Mouse (Mus musculus) cerebellum, adult 18-20 months (tissue): ENCODE data around the gene Pawr.
"Not testable (repeated sequence)": the region's sequence is repeated elsewhere in the genome, so short reads cannot be mapped to it uniquely, and the experiment has no call there.

Experiments used
- DNase-seq, 2 experiments: peaks; one replicate each; pipeline ENCODE4 v3.0.0; 2021

Pawr gene

GRCm38 (mm10) chr10:108394306-108394705 lies 62.4 kb downstream of the Pawr start:
- no peak for DNase-seq

- no peak for DNase-seq
These were observed 63.3 kb downstream of the Pawr start for GRCm38 (mm10) chr10:108395229-108395628.

GRCm38 (mm10) chr10:108395647-108396046 lies 63.7 kb downstream of the Pawr start:
- DNase-seq = no peak

- DNase-seq = no peak
These were observed 70.8 kb downstream of the Pawr start for GRCm38 (mm10) chr10:108402751-108403150.

GRCm38 (mm10) chr10:108403366-108403865 lies 71.5 kb downstream of the Pawr start:
- no peak for DNase-seq

- no peak for DNase-seq
These were observed 72.2 kb downstream of the Pawr start for GRCm38 (mm10) chr10:108404087-108404486.

- DNase-seq = no peak
These were observed 73.2 kb downstream of the Pawr start for GRCm38 (mm10) chr10:108405076-108405475.

- DNase-seq = no peak
These were observed 74.0 kb downstream of the Pawr start for GRCm38 (mm10) chr10:108405931-108406330.

GRCm38 (mm10) chr10:108406798-108407754 lies 75.2 kb downstream of the Pawr start:
- DNase-seq = no peak

GRCm38 (mm10) chr10:108408025-108408424 lies 76.1 kb downstream of the Pawr start:
- DNase-seq = no peak

GRCm38 (mm10) chr10:108408437-108408836 lies 76.5 kb downstream of the Pawr start:
- no peak for DNase-seq

GRCm38 (mm10) chr10:108408986-108409385 lies 77.1 kb downstream of the Pawr start:
- no peak for DNase-seq

- no peak for DNase-seq
These were observed 77.6 kb downstream of the Pawr start for GRCm38 (mm10) chr10:108409529-108409928.

GRCm38 (mm10) chr10:108414936-108415635 lies 83.2 kb downstream of the Pawr start:
- no peak for DNase-seq

- DNase-seq = no peak
These were observed 85.5 kb downstream of the Pawr start for GRCm38 (mm10) chr10:108417448-108417847.

- DNase-seq = no peak
These were observed 98.6 kb downstream of the Pawr start for GRCm38 (mm10) chr10:108430553-108430952.

GRCm38 (mm10) chr10:108432194-108432593 lies 100.3 kb downstream of the Pawr start:
- no peak for DNase-seq

- no peak for DNase-seq
These were observed 102.1 kb downstream of the Pawr start for GRCm38 (mm10) chr10:108433976-108434375.

GRCm38 (mm10) chr10:108435616-108436015 lies 103.7 kb downstream of the Pawr start:
- no peak for DNase-seq

GRCm38 (mm10) chr10:108436365-108436764 lies 104.4 kb downstream of the Pawr start:
- DNase-seq = no peak

- not testable (repeated sequence) for DNase-seq
These were observed 108.3 kb downstream of the Pawr start for GRCm38 (mm10) chr10:108440251-108440650.

GRCm38 (mm10) chr10:108443931-108444876 lies 112.3 kb downstream of the Pawr start:
- no peak for DNase-seq

- no peak for DNase-seq
These were observed 113.2 kb downstream of the Pawr start for GRCm38 (mm10) chr10:108445123-108445522.
